Mouse (Mus musculus): ENCODE data around the gene Ddx5. TPM values are rescaled to one million over a fixed set of nuclear protein-coding genes. Genes with fewer than 3 reads are reported as not detected.
"Not testable (repeated sequence)": the region's sequence is repeated elsewhere in the genome, so short reads cannot be mapped to it uniquely, and the experiment has no call there.

Gene Ddx5
- polyA plus RNA-seq, 1 experiment from 2014 or later, result 163 TPM

DNA sequence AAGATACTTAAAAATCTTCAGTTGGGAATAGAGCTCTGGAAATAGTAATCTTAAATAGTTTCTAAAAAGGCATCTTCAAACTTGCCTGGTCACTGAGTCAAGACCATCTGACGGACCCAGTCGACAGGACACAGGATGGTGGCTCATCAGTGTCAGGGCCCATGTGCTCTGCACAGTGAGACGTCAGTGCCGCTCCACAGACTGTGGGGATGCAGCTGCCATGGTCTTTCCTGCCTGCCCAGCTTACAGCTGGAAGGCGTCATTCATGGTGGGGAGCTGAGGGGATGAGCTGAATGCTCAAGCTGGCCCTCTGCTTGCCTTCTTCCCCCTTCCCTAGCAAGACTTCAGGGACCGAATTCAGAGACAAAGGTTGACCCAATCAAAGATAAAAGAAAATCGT is 27.3 kb upstream of the Ddx5 start:
- H3K36me3 ChIP-seq (ENCODE audit: control insufficient read depth, insufficient read depth), result peaks cover 60% of the 10 kb centered on the region
- no peaks in the 10 kb centered on the region for H3K9me3 ChIP-seq (ENCODE audit: control insufficient read depth)
- H3K9ac ChIP-seq (ENCODE audit: low read depth, low read length), result no peak overlapping the region
- no peaks in the 10 kb centered on the region for H3K27me3 ChIP-seq (replicated peaks; ENCODE audit: control insufficient read depth, insufficient read depth, low read length)
- WGBS, result 86% methylated on average over 7 of the region's 7 CpGs
- no peak overlapping the region for H3K27ac ChIP-seq (ENCODE audit: low read depth, low read length)
- H3K4me2 ChIP-seq (replicated peaks; ENCODE audit: low read depth), result no peak overlapping the region
- H3K4me3 ChIP-seq (ENCODE audit: low read depth, low read length), result no peak overlapping the region
- no peak for ATAC-seq
- no peak for TF ChIP-seq CTCF (IDR thresholded peaks at IDR 0.05; ENCODE audit: low read depth)
- H3K4me1 ChIP-seq (replicated peaks; ENCODE audit: control insufficient read depth, insufficient read depth, low read length), result 0 out of 2 replicates have a peak, but pooled peaks cover 7% of the 10 kb centered on the region

GRCm38 (mm10) chr11:106815761-106816160 is 26.8 kb upstream of the Ddx5 start:
- peaks cover 60% of the 10 kb centered on the region for H3K36me3 ChIP-seq (ENCODE audit: control insufficient read depth, insufficient read depth)
- no peaks in the 10 kb centered on the region for H3K27me3 ChIP-seq (replicated peaks; ENCODE audit: control insufficient read depth, insufficient read depth, low read length)
- no peak overlapping the region for H3K4me2 ChIP-seq (replicated peaks; ENCODE audit: low read depth)
- H3K4me3 ChIP-seq (ENCODE audit: low read depth, low read length), result no peak overlapping the region
- no peak for ATAC-seq
- 0 out of 2 replicates have a peak, but pooled peaks cover 7% of the 10 kb centered on the region for H3K4me1 ChIP-seq (replicated peaks; ENCODE audit: control insufficient read depth, insufficient read depth, low read length)
- 67% methylated on average over 2 of the region's 2 CpGs for WGBS
- TF ChIP-seq CTCF (IDR thresholded peaks at IDR 0.05; ENCODE audit: low read depth), result no peak
- no peaks in the 10 kb centered on the region for H3K9me3 ChIP-seq (ENCODE audit: control insufficient read depth)
- H3K27ac ChIP-seq (ENCODE audit: low read depth, low read length), result peak overlapping the region; percentile 70; the same call in 1 of the 2 replicates
- H3K9ac ChIP-seq (ENCODE audit: low read depth, low read length), result no peak overlapping the region

GRCm38 (mm10) chr11:106815331-106815730 is 26.3 kb upstream of the Ddx5 start:
- Histone ChIP-seq H3K4me3 (ENCODE audit: low read depth, low read length) (no peak overlapping the region), H3K4me1 (replicated peaks; ENCODE audit: control insufficient read depth, insufficient read depth, low read length) (0 out of 2 replicates have a peak, but pooled peaks cover 7% of the 10 kb centered on the region), H3K9me3 (ENCODE audit: control insufficient read depth) (no peaks in the 10 kb centered on the region), H3K27me3 (replicated peaks; ENCODE audit: control insufficient read depth, insufficient read depth, low read length) (no peaks in the 10 kb centered on the region), H3K36me3 (ENCODE audit: control insufficient read depth, insufficient read depth) (peaks cover 60% of the 10 kb centered on the region), H3K9ac (ENCODE audit: low read depth, low read length) (no peak overlapping the region), H3K4me2 (replicated peaks; ENCODE audit: low read depth) (no peak overlapping the region), H3K27ac (ENCODE audit: low read depth, low read length) (peak overlapping the region; percentile 70)
- WGBS, result 92% methylated on average over 2 of the region's 2 CpGs
- TF ChIP-seq CTCF (IDR thresholded peaks at IDR 0.05; ENCODE audit: low read depth), result no peak
- ATAC-seq, result no peak

- H3K9ac ChIP-seq (ENCODE audit: low read depth, low read length), result no peak overlapping the region
- H3K4me1 ChIP-seq (replicated peaks; ENCODE audit: control insufficient read depth, insufficient read depth, low read length), result 0 out of 2 replicates have a peak, but pooled peaks cover 7% of the 10 kb centered on the region
- no peak overlapping the region for H3K4me3 ChIP-seq (ENCODE audit: low read depth, low read length)
- ATAC-seq, result no peak
- H3K9me3 ChIP-seq (ENCODE audit: control insufficient read depth), result no peaks in the 10 kb centered on the region
- 69% methylated on average over 14 of the region's 14 CpGs for WGBS
- peak overlapping the region; percentile 88 for H3K27ac ChIP-seq (ENCODE audit: low read depth, low read length)
- TF ChIP-seq CTCF (IDR thresholded peaks at IDR 0.05; ENCODE audit: low read depth), result no peak
- no peaks in the 10 kb centered on the region for H3K27me3 ChIP-seq (replicated peaks; ENCODE audit: control insufficient read depth, insufficient read depth, low read length)
- peaks cover 62% of the 10 kb centered on the region for H3K36me3 ChIP-seq (ENCODE audit: control insufficient read depth, insufficient read depth)
- no peak overlapping the region for H3K4me2 ChIP-seq (replicated peaks; ENCODE audit: low read depth)
These were observed 25.8 kb upstream of the Ddx5 start for GRCm38 (mm10) chr11:106814601-106815320.

DNA sequence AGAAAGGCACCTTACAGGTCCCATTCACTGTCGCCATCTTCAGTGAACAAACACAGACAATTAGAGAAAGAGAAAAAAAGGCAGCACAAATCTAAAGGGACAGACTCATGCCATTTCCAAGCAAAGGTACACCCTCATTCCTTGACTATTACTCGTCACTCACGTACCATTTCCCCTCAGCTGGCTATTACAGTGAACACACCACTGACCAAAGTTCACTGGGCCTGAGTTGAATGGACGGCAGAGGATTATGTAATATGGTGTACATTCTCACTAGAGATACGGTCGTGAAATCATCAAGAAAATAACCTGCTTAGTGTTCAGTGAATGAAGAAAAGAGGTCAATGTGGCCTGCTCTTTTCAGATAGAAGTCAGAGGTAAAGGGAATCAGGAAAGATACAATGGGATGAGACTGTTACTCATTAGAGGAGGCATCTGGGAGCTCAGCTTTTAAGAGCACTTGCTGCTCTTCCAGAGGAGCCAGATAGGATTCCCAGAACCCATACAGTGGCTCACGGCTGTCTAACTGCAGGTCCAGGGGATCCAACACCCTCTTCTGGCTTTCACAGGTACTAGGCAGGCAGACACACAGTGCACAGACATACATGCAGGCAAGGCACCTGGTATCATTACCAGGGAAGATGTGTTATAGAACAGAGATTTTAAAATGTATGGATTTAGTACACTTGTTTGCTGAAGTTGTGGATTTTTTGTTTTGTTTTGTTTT is 23.6 kb upstream of the Ddx5 start:
- no peak overlapping the region for H3K4me2 ChIP-seq (replicated peaks; ENCODE audit: low read depth)
- H3K36me3 ChIP-seq (ENCODE audit: control insufficient read depth, insufficient read depth), result peaks cover 47% of the 10 kb centered on the region
- H3K27me3 ChIP-seq (replicated peaks; ENCODE audit: control insufficient read depth, insufficient read depth, low read length), result no peaks in the 10 kb centered on the region
- H3K27ac ChIP-seq (ENCODE audit: low read depth, low read length), result peak overlapping the region; percentile 88
- no peak overlapping the region for H3K4me3 ChIP-seq (ENCODE audit: low read depth, low read length)
- WGBS, result 42% methylated on average over 7 of the region's 7 CpGs
- no peaks in the 10 kb centered on the region for H3K9me3 ChIP-seq (ENCODE audit: control insufficient read depth)
- 0 out of 2 replicates have a peak, but pooled peaks cover 7% of the 10 kb centered on the region for H3K4me1 ChIP-seq (replicated peaks; ENCODE audit: control insufficient read depth, insufficient read depth, low read length)
- peak; percentile 16; the same call in 1 of the 2 replicates for TF ChIP-seq CTCF (IDR thresholded peaks at IDR 0.05; ENCODE audit: low read depth)
- peak; percentile 80 for ATAC-seq
- H3K9ac ChIP-seq (ENCODE audit: low read depth, low read length), result no peak overlapping the region

GRCm38 (mm10) chr11:106807442-106807841 is 18.5 kb upstream of the Ddx5 start:
- 79% methylated on average over 1 of the region's 1 CpGs for WGBS
- H3K36me3 ChIP-seq (ENCODE audit: control insufficient read depth, insufficient read depth), result peaks cover 45% of the 10 kb centered on the region

More at GRCm38 (mm10) chr11:106807442-106807841, 18.5 kb upstream of the Ddx5 start:
- H3K27me3 ChIP-seq (replicated peaks; ENCODE audit: control insufficient read depth, insufficient read depth, low read length); H3K9ac ChIP-seq (ENCODE audit: low read depth, low read length); ATAC-seq; H3K4me1 ChIP-seq (replicated peaks; ENCODE audit: control insufficient read depth, insufficient read depth, low read length); H3K27ac ChIP-seq (ENCODE audit: low read depth, low read length); H3K4me3 ChIP-seq (ENCODE audit: low read depth, low read length); H3K9me3 ChIP-seq (ENCODE audit: control insufficient read depth); H3K4me2 ChIP-seq (replicated peaks; ENCODE audit: low read depth): not testable (repeated sequence)
